Mouse (Mus musculus) CH12.LX (cell line): Measurements from ENCODE around the gene Crybb2.

Experiments used
- GABPA ChIP-seq: IDR thresholded peaks from 2 replicates; pipeline ENCODE4 v1.6.1; 2012; ENCODE audit warnings: low read depth, low read length, improper control_type of control experiment, inconsistent platforms; ENCODE audit not compliant: insufficient replicate concordance
- RCOR1 ChIP-seq: conservative IDR thresholded peaks from 2 replicates; pipeline ENCODE4 v1.6.1; 2012; ENCODE audit warnings: low read depth, mild to moderate bottlenecking, inconsistent platforms, low read length, improper control_type of control experiment
- ZKSCAN1 ChIP-seq: IDR thresholded peaks from 2 replicates; pipeline ENCODE4 v1.6.1; 2012; ENCODE audit warnings: low read depth, inconsistent platforms, low read length, improper control_type of control experiment, borderline replicate concordance

DNA sequence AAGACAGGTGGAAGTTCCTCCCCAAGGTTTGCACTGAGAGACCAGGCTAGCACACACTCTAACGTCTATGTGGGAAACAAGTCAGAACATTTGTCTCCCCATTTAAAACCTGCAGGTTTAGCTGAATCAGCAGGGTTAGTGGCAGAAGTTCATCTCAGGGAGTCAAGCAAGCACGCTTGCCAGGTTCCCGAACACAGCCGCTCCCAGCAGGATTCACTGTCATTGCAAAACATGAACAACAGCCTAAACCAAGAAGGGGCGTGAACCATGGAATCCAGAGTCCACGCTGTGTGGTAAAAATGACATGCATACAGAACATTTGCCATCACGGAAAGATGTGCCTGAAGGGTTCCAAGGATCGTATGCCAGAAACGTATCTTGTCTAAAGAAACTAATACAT is 35.1 kb upstream of the Crybb2 start:
- TF ChIP-seq GABPA (no peak), ZKSCAN1 (no peak), RCOR1 (no peak)
